Mouse (Mus musculus): ENCODE results near the gene Abca1. TPM values are rescaled to one million over a fixed set of nuclear protein-coding genes. Genes with fewer than 3 reads are reported as not detected.

Gene Abca1
- polyA plus RNA-seq, 1 experiment from 2014 or later: 8.7 TPM

DNA sequence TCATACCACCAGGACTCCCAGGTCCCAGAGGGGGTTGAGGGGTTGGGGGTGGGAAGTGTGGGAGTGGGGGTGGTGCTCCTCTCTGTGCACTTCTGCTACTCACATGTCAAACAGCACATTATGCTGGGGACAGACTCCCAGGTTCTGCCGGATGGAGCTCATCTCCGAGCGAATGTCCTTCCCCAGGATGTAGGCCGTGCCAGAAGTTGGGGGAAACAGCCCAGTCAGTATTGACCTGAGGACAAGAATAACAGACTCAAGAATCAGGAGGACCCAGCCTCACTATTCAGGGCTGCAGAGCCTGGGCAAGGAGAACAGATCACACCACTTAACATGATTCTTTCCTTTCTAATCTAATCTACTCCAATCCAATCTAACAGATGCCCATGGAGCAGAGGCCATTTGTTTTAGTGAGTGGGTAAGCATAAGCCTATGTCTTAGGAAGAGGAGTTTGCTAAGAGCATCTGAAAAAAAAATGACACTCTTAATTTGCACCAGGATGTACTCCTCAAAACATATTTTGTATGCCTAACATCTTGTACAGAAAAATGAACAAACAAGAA is 82.8 kb downstream of the Abca1 start:
- ATAC-seq: no peak
- no peak overlapping the region for H3K4me2 ChIP-seq (replicated peaks)
- peaks cover 37% of the 10 kb centered on the region for H3K36me3 ChIP-seq
- no peak overlapping the region for H3K27ac ChIP-seq
- H3K27me3 ChIP-seq: no peaks in the 10 kb centered on the region
- H3K9ac ChIP-seq (replicated peaks): no peak overlapping the region
- H3K4me3 ChIP-seq (replicated peaks): no peak overlapping the region
- no peaks in the 10 kb centered on the region for H3K4me1 ChIP-seq (replicated peaks)
- 90% methylated on average over 4 of the region's 4 CpGs for WGBS
- H3K9me3 ChIP-seq: no peaks in the 10 kb centered on the region

DNA sequence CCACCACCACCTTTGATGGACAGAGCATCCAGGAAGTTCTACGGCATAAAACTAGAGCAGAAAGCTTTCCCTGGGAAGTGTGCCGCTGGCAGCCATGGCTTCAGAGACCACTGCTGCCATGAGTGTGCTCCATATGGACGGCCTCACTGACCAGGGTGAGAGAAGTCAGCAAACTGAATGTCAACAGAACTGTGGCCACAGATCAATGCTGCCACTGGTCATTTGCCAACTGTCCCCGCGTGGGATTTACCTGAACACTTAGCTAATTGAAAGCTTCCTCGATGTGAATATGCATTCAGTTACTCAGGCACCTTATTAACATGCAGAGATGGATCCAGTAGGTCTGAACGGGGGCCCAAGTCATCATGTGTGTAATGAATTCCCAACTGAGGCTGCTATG is 86.7 kb downstream of the Abca1 start:
- Histone ChIP-seq H3K27ac (no peak overlapping the region), H3K27me3 (no peaks in the 10 kb centered on the region), H3K36me3 (peaks cover 46% of the 10 kb centered on the region), H3K4me2 (replicated peaks) (no peak overlapping the region), H3K4me1 (replicated peaks) (no peaks in the 10 kb centered on the region), H3K9me3 (no peaks in the 10 kb centered on the region), H3K9ac (replicated peaks) (no peak overlapping the region), H3K4me3 (replicated peaks) (no peak overlapping the region)
- ATAC-seq: no peak
- 93% methylated on average over 7 of the region's 7 CpGs for WGBS

DNA sequence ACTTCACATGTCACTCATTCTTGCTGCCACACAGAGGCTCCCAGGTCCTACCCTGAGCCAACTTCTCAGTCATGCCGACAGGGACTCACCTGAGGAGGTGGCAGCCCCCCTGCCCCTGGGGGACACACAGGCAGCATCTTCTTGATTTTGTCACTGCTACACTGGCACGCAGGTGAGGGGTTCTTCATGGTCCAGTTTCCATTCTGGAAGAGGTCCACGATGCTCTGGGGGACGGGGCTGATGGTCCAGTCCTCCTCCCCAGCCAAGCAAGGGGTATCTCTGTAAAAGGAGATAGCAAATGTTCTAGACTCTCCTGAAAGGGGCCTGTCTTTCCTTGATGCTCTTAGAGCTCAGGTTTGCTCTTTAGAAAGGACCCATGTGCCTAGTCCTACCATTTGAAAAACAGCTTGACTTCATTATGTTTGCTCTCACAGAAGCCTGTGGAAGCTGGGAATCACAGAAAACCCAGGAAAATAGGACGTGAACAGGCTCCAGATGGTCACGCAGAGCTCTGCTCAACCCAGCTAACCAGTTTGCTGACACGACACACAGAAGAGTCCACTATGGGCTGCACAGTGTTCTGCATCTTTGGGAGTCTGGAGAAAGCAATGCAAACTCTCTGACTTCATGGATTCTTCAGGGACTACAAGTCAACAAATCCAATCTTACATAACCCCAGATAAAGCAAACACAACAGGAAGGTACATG is 97.2 kb downstream of the Abca1 start:
- Histone ChIP-seq H3K27ac (no peak overlapping the region), H3K4me3 (replicated peaks) (no peak overlapping the region), H3K4me1 (replicated peaks) (no peaks in the 10 kb centered on the region), H3K9me3 (no peaks in the 10 kb centered on the region), H3K27me3 (no peaks in the 10 kb centered on the region), H3K4me2 (replicated peaks) (no peak overlapping the region), H3K36me3 (peaks cover 41% of the 10 kb centered on the region), H3K9ac (replicated peaks) (no peak overlapping the region)
- no peak for ATAC-seq
- 92% methylated on average over 7 of the region's 7 CpGs for WGBS

DNA sequence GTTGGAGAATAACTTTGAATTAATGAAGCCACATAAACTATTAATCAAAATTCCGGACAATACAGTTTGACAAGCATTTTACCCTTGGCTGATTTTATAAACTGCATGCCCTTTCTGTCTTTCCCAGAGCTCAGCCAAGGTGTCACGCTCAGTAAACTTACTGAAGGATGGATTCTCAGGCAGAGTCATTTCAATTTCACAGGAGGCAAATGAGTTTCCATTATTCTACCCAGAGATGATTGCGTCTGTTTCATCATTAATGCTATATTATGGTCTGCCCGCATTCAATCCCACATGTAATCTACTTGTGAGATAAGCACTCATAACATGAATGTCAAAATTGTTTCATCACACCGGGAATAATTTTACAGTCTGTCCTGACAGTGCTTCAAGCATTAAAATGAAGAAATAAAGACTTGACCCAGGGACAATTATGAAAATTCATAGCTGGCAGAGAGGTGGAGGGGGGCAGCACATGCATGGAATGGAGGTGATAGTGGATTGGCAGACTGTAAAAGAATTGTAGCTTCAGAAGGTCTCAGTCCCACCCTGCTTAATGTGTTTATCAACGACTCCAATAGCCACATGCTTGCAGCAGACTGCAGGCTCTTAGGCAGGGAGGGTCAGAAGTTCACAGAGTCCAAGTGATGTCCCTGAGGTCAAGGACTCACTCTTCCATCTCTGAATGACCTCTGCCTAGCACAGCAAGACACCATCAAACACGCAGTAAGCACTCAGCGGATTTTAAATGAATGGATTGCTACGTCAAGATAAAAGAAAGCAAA is 113.3 kb downstream of the Abca1 start:
- Histone ChIP-seq H3K36me3 (peaks cover 18% of the 10 kb centered on the region), H3K27ac (no peak overlapping the region), H3K4me3 (replicated peaks) (no peak overlapping the region), H3K9me3 (no peaks in the 10 kb centered on the region), H3K4me2 (replicated peaks) (no peak overlapping the region), H3K9ac (replicated peaks) (no peak overlapping the region), H3K27me3 (no peaks in the 10 kb centered on the region), H3K4me1 (replicated peaks) (0 out of 2 replicates have a peak, but pooled peaks cover 3% of the 10 kb centered on the region)
- 54% methylated on average over 9 of the region's 9 CpGs for WGBS
- no peak for ATAC-seq

DNA sequence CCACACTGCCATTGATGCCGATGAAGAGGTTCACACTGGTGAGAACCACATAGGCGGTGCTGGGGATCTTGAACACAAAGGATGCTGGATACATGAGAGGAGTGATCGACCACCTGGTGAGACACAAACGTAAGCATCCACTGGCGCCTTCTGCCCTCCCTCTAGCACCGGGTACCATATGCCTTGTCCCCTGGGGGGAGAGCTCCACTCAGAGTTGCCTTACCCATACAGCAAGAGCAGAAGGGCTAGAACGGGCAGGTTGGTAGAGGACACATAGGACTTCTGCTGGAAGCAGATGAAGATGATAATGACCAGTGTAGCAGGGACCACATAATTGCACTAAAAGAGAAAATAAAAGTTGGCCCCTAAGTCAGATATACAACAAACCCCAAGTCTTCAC is 113.9 kb downstream of the Abca1 start:
- H3K9ac ChIP-seq (replicated peaks): no peak overlapping the region
- 83% methylated on average over 7 of the region's 7 CpGs for WGBS

DNA sequence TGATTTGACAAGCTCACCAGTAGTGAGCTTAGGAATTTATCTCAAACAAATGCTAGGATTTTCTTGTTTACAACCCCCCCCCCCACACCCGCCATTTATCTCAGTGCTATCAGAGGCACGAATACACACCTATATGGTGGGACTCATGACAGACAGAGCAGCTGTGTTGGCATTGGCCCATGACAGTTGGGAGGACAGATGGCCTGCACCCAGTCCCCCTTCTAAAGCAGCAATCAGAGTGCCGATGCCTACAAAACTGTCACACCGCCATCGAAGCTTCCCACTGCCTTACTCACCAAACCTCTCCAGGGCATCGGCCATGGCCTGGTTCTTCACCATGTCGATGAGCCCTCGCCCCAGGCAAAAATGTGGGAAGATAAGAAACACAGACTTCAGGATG is 115.9 kb downstream of the Abca1 start:
- Histone ChIP-seq H3K36me3 (peaks cover 21% of the 10 kb centered on the region), H3K27me3 (no peaks in the 10 kb centered on the region), H3K4me1 (replicated peaks) (0 out of 2 replicates have a peak, but pooled peaks cover 3% of the 10 kb centered on the region), H3K4me3 (replicated peaks) (no peak overlapping the region), H3K9me3 (no peaks in the 10 kb centered on the region), H3K27ac (no peak overlapping the region), H3K9ac (replicated peaks) (no peak overlapping the region), H3K4me2 (replicated peaks) (no peak overlapping the region)
- no peak for ATAC-seq
- 93% methylated on average over 8 of the region's 8 CpGs for WGBS

More for the DNA sequence above, 113.9 kb downstream of the Abca1 start:
- H3K9me3 ChIP-seq: no peaks in the 10 kb centered on the region
- ATAC-seq: 0 out of 2 replicates have a peak, but pooled peaks have one; percentile 37
- H3K27me3 ChIP-seq: no peaks in the 10 kb centered on the region
- no peak overlapping the region for H3K4me2 ChIP-seq (replicated peaks)
- H3K4me3 ChIP-seq (replicated peaks): no peak overlapping the region
- peaks cover 21% of the 10 kb centered on the region for H3K36me3 ChIP-seq
- H3K4me1 ChIP-seq (replicated peaks): 0 out of 2 replicates have a peak, but pooled peaks cover 3% of the 10 kb centered on the region
- H3K27ac ChIP-seq: no peak overlapping the region

DNA sequence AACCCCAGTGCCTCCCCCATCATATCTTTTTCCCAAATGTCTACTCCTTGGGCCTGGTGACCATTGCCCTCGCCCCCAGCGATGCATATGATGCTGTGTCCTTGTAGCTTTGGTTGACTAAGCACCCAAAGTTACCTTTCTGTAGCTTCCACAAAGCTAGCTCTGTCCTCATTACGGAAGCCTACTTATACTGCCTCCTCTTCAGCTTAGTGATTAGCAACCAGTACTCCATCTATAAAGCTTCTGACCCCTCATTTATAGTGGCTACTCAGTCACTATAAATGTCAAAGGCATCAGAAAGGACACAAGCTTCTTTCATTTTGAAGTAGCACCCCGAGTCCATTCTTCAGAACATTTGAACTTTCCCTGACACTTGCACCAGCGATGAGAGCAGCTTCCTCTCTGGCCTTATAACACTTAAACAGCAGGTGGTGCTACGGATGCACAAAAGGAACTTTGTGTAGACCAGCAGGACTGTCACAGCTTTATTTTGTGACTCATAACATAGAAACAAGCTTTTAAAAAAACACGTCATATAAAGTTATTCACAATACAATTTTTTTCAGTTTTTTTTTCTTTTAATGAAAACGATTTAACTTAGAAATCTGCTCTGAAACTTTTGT is 129.3 kb downstream of the Abca1 start:
- Histone ChIP-seq H3K4me2 (replicated peaks) (no peak overlapping the region), H3K27ac (no peak overlapping the region), H3K4me1 (replicated peaks) (no peaks in the 10 kb centered on the region), H3K9me3 (no peaks in the 10 kb centered on the region), H3K9ac (replicated peaks) (no peak overlapping the region), H3K27me3 (no peaks in the 10 kb centered on the region), H3K4me3 (replicated peaks) (no peak overlapping the region), H3K36me3 (peaks cover 3% of the 10 kb centered on the region; the same call in 1 of the 2 replicates)
- no peak for ATAC-seq
- 50% methylated on average over 8 of the region's 8 CpGs for WGBS

DNA sequence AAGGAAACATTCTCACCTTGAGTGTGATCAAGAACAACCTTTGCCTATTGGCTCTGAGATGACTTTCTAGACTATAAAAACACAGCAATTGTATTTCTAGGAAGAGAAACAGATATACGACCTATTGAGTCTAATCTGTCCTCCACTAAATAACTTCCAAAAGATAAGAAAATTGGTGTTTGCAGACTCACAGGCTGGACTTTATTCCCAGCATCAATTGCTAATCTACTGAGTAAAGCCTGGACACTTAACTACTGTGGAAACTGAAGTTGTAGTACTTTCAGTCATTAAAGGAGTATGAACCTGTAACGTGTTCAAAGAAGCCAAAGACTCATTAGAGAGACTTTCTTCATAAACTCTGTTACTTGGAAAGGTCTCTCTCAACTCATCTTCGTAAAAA is 131.9 kb downstream of the Abca1 start:
- no peak overlapping the region for H3K4me2 ChIP-seq (replicated peaks)
- H3K4me3 ChIP-seq (replicated peaks): no peak overlapping the region
- H3K9ac ChIP-seq (replicated peaks): no peak overlapping the region
- no peaks in the 10 kb centered on the region for H3K9me3 ChIP-seq
- no peaks in the 10 kb centered on the region for H3K4me1 ChIP-seq (replicated peaks)
- 87% methylated on average over 3 of the region's 3 CpGs for WGBS
- H3K27me3 ChIP-seq: no peaks in the 10 kb centered on the region
- ATAC-seq: no peak
- H3K36me3 ChIP-seq: peaks cover 21% of the 10 kb centered on the region
- no peak overlapping the region for H3K27ac ChIP-seq

DNA sequence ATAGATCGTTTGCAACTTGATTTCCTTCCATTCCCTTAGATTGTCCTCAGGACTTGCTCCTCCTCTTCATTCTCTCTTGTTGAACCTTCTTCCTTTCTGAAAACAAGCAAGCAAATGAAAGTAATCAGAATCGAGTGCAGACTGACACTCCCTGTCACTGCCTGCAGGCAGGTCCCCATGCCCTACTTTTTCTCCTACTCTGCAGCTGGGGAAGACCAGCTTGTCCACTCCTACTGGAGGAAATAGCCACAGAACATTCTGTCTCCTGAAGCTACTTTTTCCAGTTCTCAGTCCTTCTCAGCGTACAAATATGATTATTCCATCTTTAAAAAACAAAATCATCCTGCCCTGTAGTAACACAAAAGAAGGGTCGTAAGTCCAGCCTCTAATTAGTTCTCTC is 135.3 kb downstream of the Abca1 start:
- Histone ChIP-seq H3K4me2 (replicated peaks) (no peak overlapping the region), H3K9ac (replicated peaks) (no peak overlapping the region), H3K36me3 (peaks cover 43% of the 10 kb centered on the region), H3K27ac (no peak overlapping the region), H3K9me3 (no peaks in the 10 kb centered on the region), H3K4me3 (replicated peaks) (no peak overlapping the region), H3K27me3 (no peaks in the 10 kb centered on the region), H3K4me1 (replicated peaks) (no peaks in the 10 kb centered on the region)
- WGBS: 93% methylated on average over 4 of the region's 4 CpGs
- no peak for ATAC-seq

DNA sequence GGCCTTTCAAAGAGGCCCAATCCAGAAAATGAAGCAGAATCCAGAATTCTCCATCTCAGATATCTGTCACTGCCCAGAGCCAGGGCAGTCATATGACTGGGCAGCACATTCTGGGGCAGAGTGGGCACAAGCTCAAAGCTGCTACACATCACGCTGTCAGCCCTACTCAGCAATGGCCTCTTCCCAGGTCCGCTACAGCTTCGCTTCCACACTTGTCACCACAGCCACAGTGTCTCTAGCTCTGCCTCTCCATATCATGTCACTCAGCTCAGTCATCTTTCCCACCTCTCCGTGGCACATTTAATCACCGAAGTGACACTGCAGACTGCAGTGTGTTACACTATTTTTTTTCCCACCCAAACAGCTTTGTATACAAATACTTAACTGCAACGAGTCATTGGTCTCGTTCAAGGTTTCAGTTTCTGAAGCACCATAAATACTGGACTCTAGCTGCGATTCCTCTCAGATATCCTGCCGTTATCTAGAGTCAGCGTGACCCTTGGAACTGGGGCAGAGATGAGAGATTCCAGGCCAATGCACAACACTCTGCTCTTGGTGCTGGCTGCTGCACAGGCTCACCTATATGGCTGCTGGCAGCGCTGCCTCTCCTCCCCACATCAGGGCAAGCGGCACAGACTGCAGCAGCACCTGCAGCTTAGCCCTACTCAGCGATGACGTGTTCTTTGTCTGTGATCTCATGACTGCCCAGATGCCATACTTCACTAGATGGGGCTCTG is 136.3 kb downstream of the Abca1 start:
- Histone ChIP-seq H3K4me2 (replicated peaks) (no peak overlapping the region), H3K9ac (replicated peaks) (no peak overlapping the region), H3K27me3 (no peaks in the 10 kb centered on the region), H3K4me1 (replicated peaks) (no peaks in the 10 kb centered on the region), H3K4me3 (replicated peaks) (no peak overlapping the region), H3K27ac (no peak overlapping the region), H3K9me3 (no peaks in the 10 kb centered on the region), H3K36me3 (peaks cover 48% of the 10 kb centered on the region)
- WGBS: 96% methylated on average over 14 of the region's 14 CpGs
- ATAC-seq: no peak

DNA sequence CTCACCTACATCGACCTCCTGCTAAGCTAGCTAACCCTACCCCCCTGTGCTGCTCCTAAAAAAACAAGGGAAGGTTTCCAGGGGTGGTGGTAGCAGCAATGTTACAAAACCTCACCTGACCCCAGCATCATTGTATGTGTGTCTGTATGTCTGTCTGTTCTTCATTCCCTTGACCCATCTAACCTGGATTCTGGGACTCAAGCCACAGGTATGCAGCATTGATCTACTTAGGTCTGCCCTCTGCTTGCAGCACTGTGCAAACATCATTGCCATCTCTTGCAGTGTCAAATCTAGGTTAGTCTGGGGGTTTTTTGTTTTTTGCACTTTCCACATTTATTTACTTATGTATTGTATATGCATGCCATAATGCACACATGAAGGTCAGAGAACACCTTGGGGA is 141.3 kb downstream of the Abca1 start:
- no peak overlapping the region for H3K4me2 ChIP-seq (replicated peaks)
- H3K9me3 ChIP-seq: peaks cover 10% of the 10 kb centered on the region; the same call in 1 of the 2 replicates
- no peaks in the 10 kb centered on the region for H3K27me3 ChIP-seq
- peaks cover 69% of the 10 kb centered on the region for H3K36me3 ChIP-seq
- no peak overlapping the region for H3K4me3 ChIP-seq (replicated peaks)
- H3K9ac ChIP-seq (replicated peaks): no peak overlapping the region
- no peak overlapping the region for H3K27ac ChIP-seq
- no peak for ATAC-seq
- 91% methylated on average over 1 of the region's 1 CpGs for WGBS
- H3K4me1 ChIP-seq (replicated peaks): no peaks in the 10 kb centered on the region
